In genomic region chr14:40897916-40898315, GRCm38 (mm10) we compare ENCODE assay signal across 13 mouse cellular contexts.
"Had no signal": no experiment of that assay in that cellular context is flagged by ENCODE, and none has a peak within 500 bp of the region (broad histone marks: within the 10 kb centered on the region; RNA-seq: fewer than 3 reads in every experiment).

No protein-coding gene starts in this region.

- H3K27ac ChIP-seq: kidney, embryonic 15.5 days; limb, embryonic 13.5 days; midbrain, embryonic 12.5 days had no signal

- H3K4me3 ChIP-seq: kidney, embryonic 15.5 days; limb, embryonic 13.5 days; midbrain, embryonic 12.5 days had no signal

- H3K4me2 ChIP-seq: kidney, embryonic 15.5 days; limb, embryonic 13.5 days; liver, embryonic 11.5 days; lung, embryonic 14.5 days; midbrain, embryonic 12.5 days had no signal

- DNase-seq: kidney, adult 18-20 months; kidney, postnatal 25 days; layer of hippocampus, adult 9-11 months; layer of hippocampus, postnatal 36 days; left cerebral cortex, postnatal 4 days; lung, embryonic 14.5 days; spleen, adult 18-20 months; thymus, postnatal 4 days had no signal

- H3K27me3 ChIP-seq: kidney, embryonic 15.5 days; limb, embryonic 13.5 days; midbrain, embryonic 12.5 days had no signal

- H3K9me3 ChIP-seq: kidney, embryonic 15.5 days; limb, embryonic 13.5 days; midbrain, embryonic 12.5 days had no signal

- ATAC-seq: midbrain, embryonic 16.5 days had no signal

- H3K36me3 ChIP-seq: kidney, embryonic 15.5 days; limb, embryonic 13.5 days; midbrain, embryonic 12.5 days had no signal

- H3K9ac ChIP-seq: kidney, embryonic 15.5 days; limb, embryonic 13.5 days; lung, embryonic 14.5 days; midbrain, embryonic 12.5 days had no signal
